Mouse (Mus musculus) spleen, adult 2 months (tissue): ENCODE results near the gene Scn2b.

Experiments used
- CTCF ChIP-seq: fragments of 200-500 bp; IDR thresholded peaks from 2 replicates; pipeline ENCODE4 v1.5.1; 2011; ENCODE audit warnings: mild to moderate bottlenecking, inconsistent platforms; ENCODE audit not compliant: insufficient read depth, insufficient read length, insufficient replicate concordance; ENCODE audit errors: extremely low read depth
- POLR2A ChIP-seq: fragments of 200-500 bp; IDR thresholded peaks from 2 replicates; pipeline ENCODE4 v1.6.1; 2011; ENCODE audit warnings: low read depth, low read length, inconsistent platforms

GRCm38 (mm10) chr9:45119954-45120530 lies 2.5 kb downstream of the Scn2b start:
- no peak for TF ChIP-seq CTCF
- no peak for TF ChIP-seq POLR2A
